Mouse (Mus musculus) MEL (cell line): Measurements from ENCODE around the gene Tango6. TPM values are rescaled to one million over a fixed set of nuclear protein-coding genes. Genes with fewer than 3 reads are reported as not detected.

Source experiments
- DNase-seq: peaks from one replicate; pipeline ENCODE4 v3.0.0; 2011; ENCODE audit warnings: low read depth, low spot score
- H3K27ac ChIP-seq: 2 replicates; pipeline ENCODE4 v1.5.1; 2012; ENCODE audit warnings: low read depth, mild to moderate bottlenecking, control low read depth, low read length, moderate library complexity; ENCODE audit not compliant: control insufficient read depth
- H3K27me3 ChIP-seq, 2 experiments: fragments of 150-350 bp in 1 of 2; sonication (generic) in 1 of 2; 2 replicates each; pipeline ENCODE4 v1.6.1; 2012; ENCODE audit warnings: low read length in 2 of 2, mild to moderate bottlenecking in 2 of 2, improper control_type of control experiment in 1 of 2, moderate library complexity in 1 of 2; ENCODE audit not compliant: insufficient read depth in 2 of 2, control insufficient read depth in 1 of 2
- H3K36me3 ChIP-seq, 2 experiments: 2 replicates each; pipeline ENCODE4 v1.6.1; 2012 to 2014; ENCODE audit warnings: low read length in 2 of 2, improper control_type of control experiment in 1 of 2, inconsistent platforms in 1 of 2, mild to moderate bottlenecking in 1 of 2; ENCODE audit not compliant: insufficient read depth in 2 of 2, control insufficient read depth in 1 of 2
- H3K4me1 ChIP-seq, 2 experiments: fragments of 150-350 bp in 1 of 2; sonication (generic) in 1 of 2; 2 replicates each; pipeline ENCODE4 v1.6.1; 2012; ENCODE audit warnings: low read length in 2 of 2, improper control_type of control experiment in 1 of 2, mild to moderate bottlenecking in 1 of 2; ENCODE audit not compliant: insufficient read depth in 2 of 2, control insufficient read depth in 1 of 2
- H3K4me3 ChIP-seq, 2 experiments: fragments of 150-350 bp in 1 of 2; sonication (generic) in 1 of 2; 2 replicates each; pipeline ENCODE4 v1.5.1; 2012; ENCODE audit warnings: low read depth in 2 of 2, low read length in 2 of 2, mild to moderate bottlenecking in 2 of 2, moderate library complexity in 2 of 2, control low read depth in 1 of 2, improper control_type of control experiment in 1 of 2; ENCODE audit not compliant: control insufficient read depth in 1 of 2, insufficient read depth in 1 of 2
- H3K79me2 ChIP-seq: 2 replicates; pipeline ENCODE4 v1.6.1; 2012; ENCODE audit warnings: mild to moderate bottlenecking, low read length, moderate library complexity; ENCODE audit not compliant: control insufficient read depth, poor library complexity, insufficient read depth
- H3K9ac ChIP-seq: 2 replicates; pipeline ENCODE4 v1.6.1; 2012; ENCODE audit warnings: low read depth, mild to moderate bottlenecking, control low read depth, low read length, moderate library complexity; ENCODE audit not compliant: control insufficient read depth, poor library complexity, severe bottlenecking
- H3K9me3 ChIP-seq: fragments of 150-350 bp; sonication (generic); replicated peaks from 2 replicates; pipeline ENCODE4 v1.6.1; 2012; ENCODE audit warnings: mild to moderate bottlenecking, low read length, improper control_type of control experiment, moderate library complexity; ENCODE audit not compliant: insufficient read depth
- BHLHE40 ChIP-seq: IDR thresholded peaks from 2 replicates; pipeline ENCODE4 v1.6.1; 2012; ENCODE audit warnings: low read depth, mild to moderate bottlenecking, inconsistent platforms, low read length, improper control_type of control experiment, borderline replicate concordance
- CHD1 ChIP-seq: IDR thresholded peaks from 2 replicates; pipeline ENCODE4 v1.6.1; 2012; ENCODE audit warnings: low read depth, mild to moderate bottlenecking, inconsistent platforms, low read length, improper control_type of control experiment
- GATA1 ChIP-seq: IDR thresholded peaks from 2 replicates; pipeline ENCODE4 v1.6.1; 2011; ENCODE audit warnings: low read depth, low read length, improper control_type of control experiment
- JUND ChIP-seq: IDR thresholded peaks from 2 replicates; pipeline ENCODE4 v1.6.1; 2011; ENCODE audit warnings: low read depth, mild to moderate bottlenecking, improper control_type of control experiment, low read length
- KAT2A ChIP-seq: conservative IDR thresholded peaks from 2 replicates; pipeline ENCODE4 v1.6.1; 2012; ENCODE audit warnings: low read depth, low read length, improper control_type of control experiment, inconsistent platforms
- MAX ChIP-seq: IDR thresholded peaks from 2 replicates; pipeline ENCODE4 v1.6.1; 2011; ENCODE audit warnings: low read length, improper control_type of control experiment
- MEF2A ChIP-seq: IDR thresholded peaks from 2 replicates; pipeline ENCODE4 v1.6.1; 2014; ENCODE audit warnings: low read depth, mild to moderate bottlenecking, inconsistent platforms, low read length, improper control_type of control experiment; ENCODE audit not compliant: poor library complexity, insufficient replicate concordance, severe bottlenecking; ENCODE audit errors: extremely low read depth
- MYC ChIP-seq: IDR thresholded peaks from 2 replicates; pipeline ENCODE4 v1.6.1; 2011; ENCODE audit warnings: low read depth, mild to moderate bottlenecking, low read length, improper control_type of control experiment, moderate library complexity
- NELFE ChIP-seq: IDR thresholded peaks from 2 replicates; pipeline ENCODE4 v1.6.1; 2011; ENCODE audit warnings: low read depth, low read length, improper control_type of control experiment
- POLR2AphosphoS2 ChIP-seq: IDR thresholded peaks from 2 replicates; pipeline ENCODE4 v1.6.1; 2011; ENCODE audit warnings: low read length, improper control_type of control experiment
- RAD21 ChIP-seq: IDR thresholded peaks from 2 replicates; pipeline ENCODE4 v1.6.1; 2011; ENCODE audit warnings: mild to moderate bottlenecking, low read depth, low read length, improper control_type of control experiment
- RCOR1 ChIP-seq: IDR thresholded peaks from 2 replicates; pipeline ENCODE4 v1.6.1; 2012; ENCODE audit warnings: low read depth, mild to moderate bottlenecking, inconsistent platforms, low read length, improper control_type of control experiment
- SIN3A ChIP-seq: IDR thresholded peaks from 2 replicates; pipeline ENCODE4 v1.6.1; 2012; ENCODE audit warnings: low read length, improper control_type of control experiment, inconsistent platforms
- TAL1 ChIP-seq: IDR thresholded peaks from 2 replicates; pipeline ENCODE4 v1.6.1; 2012; ENCODE audit warnings: mild to moderate bottlenecking, inconsistent platforms, low read length, moderate library complexity, mixed read lengths
- UBTF ChIP-seq: IDR thresholded peaks from 2 replicates; pipeline ENCODE4 v1.6.1; 2012; ENCODE audit warnings: low read depth, mild to moderate bottlenecking, inconsistent platforms, low read length, improper control_type of control experiment, moderate library complexity, borderline replicate concordance; ENCODE audit not compliant: insufficient read depth
- USF1 ChIP-seq: IDR thresholded peaks from 2 replicates; pipeline ENCODE4 v1.6.1; 2014; ENCODE audit warnings: low read depth, mild to moderate bottlenecking, inconsistent platforms, low read length, improper control_type of control experiment, moderate library complexity
- ZC3H11A ChIP-seq: IDR thresholded peaks from 2 replicates; pipeline ENCODE4 v1.6.1; 2012; ENCODE audit warnings: low read depth, mild to moderate bottlenecking, inconsistent platforms, low read length, improper control_type of control experiment
- ZMIZ1 ChIP-seq: IDR thresholded peaks from 2 replicates; pipeline ENCODE4 v1.6.1; 2012; ENCODE audit warnings: low read depth, mild to moderate bottlenecking, inconsistent platforms, low read length, improper control_type of control experiment, moderate library complexity
- polyA plus RNA-seq, 2 experiments: library from polyadenylated mRNA; stranded (reverse) in 1 of 2; unstranded in 1 of 2; fragments of >175 nt in 1 of 2; fragments of >200 nt in 1 of 2; gene quantifications; 2 replicates each; pipeline versions ENCODE4 v1.2.1 to v1.2.4; 2012; ENCODE audit warnings: low replicate concordance in 2 of 2, low read depth in 1 of 2; ENCODE audit not compliant: insufficient read length in 2 of 2, insufficient read depth in 1 of 2, missing spikeins in 1 of 2
- total RNA-seq: library from RNA; depleted of rRNA; stranded (reverse); fragments of 300-350 nt; gene quantifications from 2 replicates; pipeline ENCODE4 v1.2.3, GENCODE M21; 2012

Tango6 gene
- total and polyA plus RNA-seq, 3 experiments = 3.0 to 6.1 TPM; not detected in 1

DNA sequence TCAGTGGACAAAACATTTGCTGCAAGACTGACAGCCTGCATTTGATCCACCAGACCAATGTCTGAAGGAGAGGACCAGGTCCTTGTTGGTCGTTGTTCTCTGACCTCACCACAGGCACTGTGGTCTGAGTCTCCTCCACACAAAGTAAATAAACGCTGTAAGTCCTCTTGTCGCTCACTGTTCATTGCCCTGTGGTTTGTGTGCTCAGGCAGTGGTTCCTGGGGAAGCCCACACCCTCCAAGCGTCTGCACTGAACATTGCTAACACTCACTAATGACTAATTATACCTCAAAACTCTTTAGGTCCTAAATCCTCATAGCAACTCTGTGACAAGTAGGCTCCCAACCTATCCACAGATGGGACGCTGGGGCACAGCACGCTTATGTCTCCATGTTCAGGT lies 153.7 kb downstream of the Tango6 start:
- DNase-seq = no peak
- no peaks in the 10 kb centered on the region for H3K4me1 ChIP-seq
- H3K9ac ChIP-seq = no peak overlapping the region
- H3K4me3 ChIP-seq = no peak overlapping the region
- no peaks in the 10 kb centered on the region for H3K79me2 ChIP-seq
- TF ChIP-seq UBTF = no peak
- TF ChIP-seq TAL1 = no peak
- no peak for TF ChIP-seq MYC
- TF ChIP-seq SIN3A = no peak
- no peak for TF ChIP-seq POLR2AphosphoS2
- no peak for TF ChIP-seq ZMIZ1
- no peak for TF ChIP-seq CHD1
- TF ChIP-seq RAD21 = no peak
- no peak for TF ChIP-seq USF1
- no peak for TF ChIP-seq GATA1
- no peak for TF ChIP-seq KAT2A
- no peak for TF ChIP-seq JUND
- H3K27ac ChIP-seq = no peak overlapping the region
- no peaks in the 10 kb centered on the region for H3K36me3 ChIP-seq
- H3K27me3 ChIP-seq = no peaks in the 10 kb centered on the region
- H3K9me3 ChIP-seq = no peaks in the 10 kb centered on the region

DNA sequence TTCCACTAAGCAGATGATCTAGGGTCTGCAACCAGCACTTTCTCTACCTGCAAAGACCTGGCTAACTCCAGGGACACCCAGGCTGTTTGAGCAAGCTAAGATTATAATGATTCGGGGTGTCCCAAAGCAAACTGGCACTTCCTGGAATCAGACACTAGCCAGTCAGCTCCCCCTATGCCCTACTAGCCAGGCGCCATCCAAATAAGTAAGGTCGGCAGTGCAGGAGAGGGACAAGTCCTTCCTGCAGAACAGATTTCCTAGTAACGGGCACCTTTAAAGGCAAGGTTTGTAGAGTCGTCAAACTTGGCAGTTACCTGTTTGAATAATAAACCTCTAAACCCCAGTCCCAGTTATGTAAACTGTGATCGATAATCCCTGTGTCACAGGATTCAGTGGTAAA lies 155.9 kb downstream of the Tango6 start:
- Histone ChIP-seq H3K4me3 (no peak overlapping the region), H3K36me3 (no peaks in the 10 kb centered on the region), H3K79me2 (no peaks in the 10 kb centered on the region), H3K9me3 (no peaks in the 10 kb centered on the region), H3K27me3 (no peaks in the 10 kb centered on the region), H3K9ac (no peak overlapping the region), H3K27ac (no peak overlapping the region), H3K4me1 (no peaks in the 10 kb centered on the region)
- TF ChIP-seq SIN3A = no peak
- no peak for DNase-seq

DNA sequence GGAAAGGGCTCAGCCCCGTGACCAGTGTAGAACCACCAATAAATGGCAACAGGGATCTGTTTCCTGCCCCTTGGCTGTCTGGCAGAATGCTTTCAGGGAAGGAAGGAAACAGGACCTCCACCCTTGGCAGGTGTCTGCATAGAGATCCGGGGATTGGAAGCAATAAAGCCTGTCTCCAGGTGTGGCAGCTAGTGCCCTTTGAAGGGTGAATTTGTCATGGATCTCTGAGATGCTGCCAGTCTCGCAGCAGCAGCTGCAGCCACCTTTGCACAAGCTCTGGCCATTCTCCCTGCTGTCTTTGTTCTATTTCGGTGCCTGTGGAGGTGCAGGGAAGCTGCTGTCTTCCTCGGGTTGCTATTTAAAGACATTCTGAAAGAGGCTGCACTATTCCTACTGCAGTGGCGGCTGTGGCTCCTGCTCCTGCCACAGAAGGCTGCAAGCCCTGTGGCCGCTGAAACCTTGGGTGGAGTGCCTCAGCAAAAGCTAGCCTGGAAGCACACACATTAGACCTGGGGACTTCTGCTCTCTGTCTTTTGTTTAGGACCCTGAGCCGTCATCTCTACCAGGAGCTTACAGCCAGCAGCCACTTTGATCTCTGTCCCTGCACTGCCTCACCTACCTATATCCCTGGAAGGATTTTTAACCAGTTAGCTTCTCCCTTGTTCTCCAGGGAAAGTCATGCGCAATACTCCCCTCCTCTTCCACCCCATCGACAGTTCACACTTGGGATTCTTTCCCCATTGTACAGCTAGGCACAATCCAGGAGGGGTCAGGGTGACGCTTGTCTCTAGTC lies 156.5 kb downstream of the Tango6 start:
- TF ChIP-seq ZC3H11A (no peak), ZMIZ1 (no peak), NELFE (no peak), RCOR1 (no peak), UBTF (no peak), BHLHE40 (no peak), MAX (no peak), CHD1 (no peak), MEF2A (no peak)
- H3K9me3 ChIP-seq = no peaks in the 10 kb centered on the region
- DNase-seq = no peak
- no peak overlapping the region for H3K9ac ChIP-seq
- H3K4me3 ChIP-seq = no peak overlapping the region
- no peaks in the 10 kb centered on the region for H3K36me3 ChIP-seq
- H3K79me2 ChIP-seq = no peaks in the 10 kb centered on the region
- H3K27ac ChIP-seq = no peak overlapping the region
- no peaks in the 10 kb centered on the region for H3K27me3 ChIP-seq
- no peaks in the 10 kb centered on the region for H3K4me1 ChIP-seq
